ENCODE assay signal across 21 mouse cellular contexts in the genomic region with DNA sequence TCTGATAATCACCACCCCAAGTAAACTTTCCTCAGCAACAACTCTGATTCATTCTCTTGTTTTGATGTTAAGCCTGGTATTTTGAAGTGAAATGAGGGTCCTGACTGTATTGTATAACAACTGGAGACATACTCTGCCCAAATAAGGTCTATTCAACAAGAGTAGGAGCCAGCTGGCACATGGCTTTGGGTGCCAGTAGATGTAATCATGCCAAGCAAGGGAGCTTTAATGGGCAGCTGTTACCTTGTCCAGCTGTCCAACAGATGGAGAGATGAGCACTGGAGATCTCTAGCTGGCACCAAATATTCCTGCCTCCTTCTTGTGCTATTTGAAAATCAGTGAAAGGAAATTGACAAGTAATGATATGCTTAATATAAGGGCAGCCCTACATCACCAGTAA.
DNase-seq lines count a peak whose midpoint lies in the region; ATAC-seq and TF ChIP-seq lines count a peak whose summit lies in the region.
"Had no signal": no experiment of that assay in that cellular context is flagged by ENCODE, and none has a peak within 500 bp of the region (broad histone marks: within the 10 kb centered on the region; RNA-seq: fewer than 3 reads in every experiment).

No protein-coding gene starts in this region.

- no peaks in the 10 kb centered on the region for H3K4me1 ChIP-seq in midbrain, postnatal 0 days (ENCODE audit: insufficient read depth, low read length)
- no peaks in the 10 kb centered on the region for H3K4me1 ChIP-seq in midbrain, embryonic 13.5 days (replicated peaks)
- H3K4me1 ChIP-seq: embryonic facial prominence, embryonic 12.5 days; forebrain, embryonic 12.5 days; heart, embryonic 10.5 days; hindbrain, embryonic 13.5 days had no signal

- no peak overlapping the region for H3K27ac ChIP-seq in layer of hippocampus, adult 2 months
- no peak overlapping the region for H3K27ac ChIP-seq in midbrain, postnatal 0 days (ENCODE audit: low read depth, low read length)
- H3K27ac ChIP-seq in midbrain, embryonic 13.5 days = no peak overlapping the region
- H3K27ac ChIP-seq: embryonic facial prominence, embryonic 12.5 days; forebrain, embryonic 12.5 days; heart, embryonic 10.5 days; hindbrain, embryonic 13.5 days had no signal

- no peak overlapping the region for H3K9ac ChIP-seq in midbrain, postnatal 0 days (replicated peaks; ENCODE audit: low read length, poor library complexity, severe bottlenecking)
- H3K9ac ChIP-seq in midbrain, embryonic 13.5 days (replicated peaks) = no peak overlapping the region
- H3K9ac ChIP-seq: embryonic facial prominence, embryonic 12.5 days; forebrain, embryonic 12.5 days; hindbrain, embryonic 13.5 days had no signal

- no peak for ATAC-seq in midbrain, postnatal 0 days (ENCODE audit: low FRiP score)
- no peak for ATAC-seq in midbrain, embryonic 13.5 days
- ATAC-seq: forebrain, embryonic 16.5 days had no signal

- H3K9me3 ChIP-seq in midbrain, postnatal 0 days (ENCODE audit: low read length) = no peaks in the 10 kb centered on the region
- no peaks in the 10 kb centered on the region for H3K9me3 ChIP-seq in midbrain, embryonic 13.5 days
- H3K9me3 ChIP-seq: embryonic facial prominence, embryonic 12.5 days; forebrain, embryonic 12.5 days; heart, embryonic 10.5 days; hindbrain, embryonic 13.5 days had no signal

- peak; percentile 6 for DNase-seq in gastrocnemius, postnatal 10 days
- no peak for DNase-seq in gastrocnemius, postnatal 36 days
- DNase-seq in layer of hippocampus, adult 9-11 months = peak; percentile 18
- no peak for DNase-seq in layer of hippocampus, adult 2 months (ENCODE audit: low spot score in 2 of 2)
- DNase-seq in midbrain, postnatal 0 days (ENCODE audit: low spot score) = peak; percentile 49
- DNase-seq in retina, postnatal 1 day = peak; percentile 3
- no peak for DNase-seq in lung, postnatal 36 days
- DNase-seq: adrenal gland, adult 2 months; adrenal gland, postnatal 36 days; cerebellum, adult 11 months; cerebellum, adult 8-10 months; embryo, embryonic 11 days; heart, adult 18-20 months; heart, postnatal 10 days; heart, postnatal 4 days had no signal

- H3K27me3 ChIP-seq in midbrain, postnatal 0 days (ENCODE audit: insufficient read depth, low read length) = no peaks in the 10 kb centered on the region
- no peaks in the 10 kb centered on the region for H3K27me3 ChIP-seq in midbrain, embryonic 13.5 days
- H3K27me3 ChIP-seq: embryonic facial prominence, embryonic 12.5 days; forebrain, embryonic 12.5 days; hindbrain, embryonic 13.5 days had no signal

- TF ChIP-seq CTCF in layer of hippocampus, adult 2 months (conservative IDR thresholded peaks at IDR 0.05) = no peak
- TF ChIP-seq CTCF in midbrain, postnatal 0 days (IDR thresholded peaks at IDR 0.05) = no peak

- no peaks in the 10 kb centered on the region for H3K36me3 ChIP-seq in midbrain, postnatal 0 days (ENCODE audit: insufficient read depth, low read length)
- H3K36me3 ChIP-seq in midbrain, embryonic 13.5 days = no peaks in the 10 kb centered on the region
- H3K36me3 ChIP-seq: embryonic facial prominence, embryonic 12.5 days; forebrain, embryonic 12.5 days; heart, embryonic 10.5 days; hindbrain, embryonic 13.5 days had no signal

- intact Hi-C loops in gastrocnemius, postnatal 36 days (cut with DNase I) = no loop called here

- H3K4me2 ChIP-seq in midbrain, postnatal 0 days (ENCODE audit: low read depth, low read length, poor library complexity, severe bottlenecking) = no peak overlapping the region
- H3K4me2 ChIP-seq in midbrain, embryonic 13.5 days (replicated peaks) = no peak overlapping the region
- H3K4me2 ChIP-seq: embryonic facial prominence, embryonic 12.5 days; forebrain, embryonic 12.5 days; hindbrain, embryonic 13.5 days had no signal

- no peak overlapping the region for H3K4me3 ChIP-seq in layer of hippocampus, adult 2 months
- H3K4me3 ChIP-seq in midbrain, postnatal 0 days (ENCODE audit: low read depth, low read length) = no peak overlapping the region
- no peak overlapping the region for H3K4me3 ChIP-seq in midbrain, embryonic 13.5 days (replicated peaks)
- H3K4me3 ChIP-seq: embryonic facial prominence, embryonic 12.5 days; forebrain, embryonic 12.5 days; heart, embryonic 10.5 days; hindbrain, embryonic 13.5 days had no signal

Comparison
In these comparisons a context has a peak if more than half of its experiments do, and no peak if none do; other contexts are left out.
1. DNase-seq: peak in gastrocnemius, postnatal 10 days (single experiment), layer of hippocampus, adult 9-11 months (single experiment), midbrain, postnatal 0 days (single experiment) and retina, postnatal 1 day (single experiment); none in gastrocnemius, postnatal 36 days (0 of 2), layer of hippocampus, adult 2 months (0 of 2) and lung, postnatal 36 days (single experiment).